12 mouse cellular contexts compared by ENCODE assay signal in genomic region chr2:32085231-32085630, GRCm38 (mm10). TPM values are rescaled to one million over a fixed set of nuclear protein-coding genes. Genes with fewer than 3 reads are reported as not detected.
DNase-seq lines count a peak whose midpoint lies in the region; ATAC-seq and TF ChIP-seq lines count a peak whose summit lies in the region.
"Had no signal": no experiment of that assay in that cellular context is flagged by ENCODE, and none has a peak within 500 bp of the region (broad histone marks: within the 10 kb centered on the region; RNA-seq: fewer than 3 reads in every experiment).

No protein-coding gene starts in this region.

- DNase-seq in heart, postnatal 14 days = no peak
- DNase-seq in thymus, adult 2 months = peak; percentile 14
- DNase-seq in thymus, postnatal 0 days (ENCODE audit: low spot score) = no peak
- peak; percentile 37 to 66 for DNase-seq in spleen, postnatal 36 days (ENCODE audit: low spot score in 2 of 2)
- DNase-seq in cerebellum, adult 11-12 months = no peak

- no peak for ATAC-seq in heart, embryonic 13.5 days (ENCODE audit: extremely low read depth, insufficient number of reproducible peaks, low FRiP score, low TSS enrichment)
- ATAC-seq in liver, embryonic 12.5 days = peak; percentile 84
- no peak for ATAC-seq in forebrain, embryonic 16.5 days

- H3K4me1 ChIP-seq in heart, embryonic 13.5 days = peaks cover 49% of the 10 kb centered on the region
- H3K4me1 ChIP-seq in thymus, adult 2 months (replicated peaks; ENCODE audit: control insufficient read depth, insufficient read depth, low read length) = peaks cover 11% of the 10 kb centered on the region
- H3K4me1 ChIP-seq in liver, embryonic 12.5 days = peaks cover 65% of the 10 kb centered on the region
- peaks cover 22% of the 10 kb centered on the region for H3K4me1 ChIP-seq in forebrain, embryonic 16.5 days (replicated peaks; ENCODE audit: control insufficient read depth, insufficient read depth, low read length)

- intact Hi-C loops in heart, postnatal 14 days (cut with DNase I) = no loop called here

- H3K4me2 ChIP-seq in heart, embryonic 13.5 days = peak overlapping the region; percentile 100
- H3K4me2 ChIP-seq in liver, embryonic 12.5 days = peak overlapping the region; percentile 100
- H3K4me2 ChIP-seq in forebrain, embryonic 16.5 days (ENCODE audit: low read length) = no peak overlapping the region

- TF ChIP-seq CTCF in thymus, adult 2 months (IDR thresholded peaks at IDR 0.05; ENCODE audit: borderline replicate concordance, control insufficient read depth, extremely low read depth, insufficient read depth, low read length, poor library complexity) = no peak

- no peak for TF ChIP-seq POLR2A in thymus, adult 2 months (IDR thresholded peaks at IDR 0.05; ENCODE audit: control insufficient read depth, extremely low read depth, insufficient read depth, low read length, poor library complexity)

- no peaks in the 10 kb centered on the region for H3K9me3 ChIP-seq in heart, embryonic 13.5 days
- H3K9me3 ChIP-seq in liver, embryonic 12.5 days (replicated peaks) = no peaks in the 10 kb centered on the region
- no peaks in the 10 kb centered on the region for H3K9me3 ChIP-seq in forebrain, embryonic 16.5 days (ENCODE audit: control insufficient read depth, low read length)
- H3K9me3 ChIP-seq: forebrain, embryonic 15.5 days; intestine, embryonic 15.5 days; midbrain, embryonic 13.5 days had no signal

- H3K27me3 ChIP-seq in heart, embryonic 13.5 days (replicated peaks) = peaks cover 26% of the 10 kb centered on the region
- no peaks in the 10 kb centered on the region for H3K27me3 ChIP-seq in thymus, adult 2 months (ENCODE audit: control insufficient read depth, insufficient read depth, low read length)
- H3K27me3 ChIP-seq in liver, embryonic 12.5 days (replicated peaks) = peaks cover 32% of the 10 kb centered on the region
- peaks cover 61% of the 10 kb centered on the region for H3K27me3 ChIP-seq in forebrain, embryonic 16.5 days (replicated peaks; ENCODE audit: control insufficient read depth, insufficient read depth, low read length)

- no peaks in the 10 kb centered on the region for H3K36me3 ChIP-seq in heart, embryonic 13.5 days
- peaks cover 8% of the 10 kb centered on the region for H3K36me3 ChIP-seq in thymus, adult 2 months (ENCODE audit: control insufficient read depth, insufficient read depth, low read length)
- H3K36me3 ChIP-seq in liver, embryonic 12.5 days = peaks cover 9% of the 10 kb centered on the region
- H3K36me3 ChIP-seq in forebrain, embryonic 16.5 days (ENCODE audit: control insufficient read depth, insufficient read depth) = no peaks in the 10 kb centered on the region
- H3K36me3 ChIP-seq: forebrain, embryonic 15.5 days; G1E; intestine, embryonic 15.5 days; midbrain, embryonic 13.5 days had no signal

- peak overlapping the region; percentile 97; the same call in 1 of the 2 replicates for H3K9ac ChIP-seq in heart, embryonic 13.5 days
- H3K9ac ChIP-seq in liver, embryonic 12.5 days = peak overlapping the region; percentile 91
- no peak overlapping the region for H3K9ac ChIP-seq in forebrain, embryonic 16.5 days (replicated peaks; ENCODE audit: low read depth, low read length)

- 66% methylated on average over 2 of the region's 2 CpGs for WGBS in heart, embryonic 13.5 days
- WGBS in thymus, adult 2 months = 88% methylated on average over 2 of the region's 2 CpGs
- 28% methylated on average over 2 of the region's 2 CpGs for WGBS in liver, embryonic 12.5 days (ENCODE audit: insufficient replicate concordance)
- WGBS in forebrain, embryonic 16.5 days = 67% methylated on average over 2 of the region's 2 CpGs

- H3K4me3 ChIP-seq in heart, embryonic 13.5 days = no peak overlapping the region
- H3K4me3 ChIP-seq in thymus, adult 2 months (ENCODE audit: control insufficient read depth, insufficient read depth, low read length) = no peak overlapping the region
- peak overlapping the region; percentile 86 for H3K4me3 ChIP-seq in liver, embryonic 12.5 days
- H3K4me3 ChIP-seq in forebrain, embryonic 16.5 days (replicated peaks; ENCODE audit: low read length) = no peak overlapping the region

- H3K27ac ChIP-seq in heart, embryonic 13.5 days (replicated peaks) = peak overlapping the region; percentile 93; the same call in 1 of the 2 replicates
- no peak overlapping the region for H3K27ac ChIP-seq in thymus, adult 2 months (ENCODE audit: control insufficient read depth, insufficient read depth, low read length)
- H3K27ac ChIP-seq in liver, embryonic 12.5 days = peak overlapping the region; percentile 98
- H3K27ac ChIP-seq in forebrain, embryonic 16.5 days (ENCODE audit: low read length) = no peak overlapping the region
- H3K27ac ChIP-seq: forebrain, embryonic 15.5 days; intestine, embryonic 15.5 days; midbrain, embryonic 13.5 days had no signal

RNA-seq across cellular contexts. Expression of gene Fam78a, which starts 0.6 kb away (rescaled TPM):
- 29.3 and 32.8 TPM in 2 replicates for polyA plus RNA-seq in heart, embryonic 13.5 days (2015; fragmentation: Nextera tagmentation; extraction: Ambion mirVana)
- 10 to 100 TPM; 22.8 to 23.9 TPM for total RNA-seq in heart, postnatal 14 days (2021)
- 189 and 210 TPM in 2 replicates for polyA plus RNA-seq in thymus, adult 2 months (2012; rRNA removed)
- 57.5 and 68.6 TPM in 2 replicates for polyA plus RNA-seq in thymus, postnatal 0 days (2015; fragmentation: Nextera tagmentation; extraction: Ambion mirVana)
- 22.4 and 22.6 TPM in 2 replicates for polyA plus RNA-seq in liver, embryonic 12.5 days (2016; fragmentation: Nextera tagmentation; extraction: Ambion mirVana)
- polyA plus RNA-seq in forebrain, embryonic 16.5 days (2015; fragmentation: Nextera tagmentation; extraction: Ambion mirVana) = 0.20 and 0.48 TPM in 2 replicates

RNA-seq across cellular contexts. Expression of gene Plpp7, which starts 10.1 kb away (rescaled TPM):
- polyA plus RNA-seq in heart, embryonic 13.5 days (2015; fragmentation: Nextera tagmentation; extraction: Ambion mirVana) = 13.9 and 14.2 TPM in 2 replicates
- total RNA-seq in heart, postnatal 14 days (2021) = 10 to 100 TPM; 26.1 to 30.9 TPM
- 2.9 and 7.7 TPM in 2 replicates for polyA plus RNA-seq in thymus, adult 2 months (2012; rRNA removed)
- polyA plus RNA-seq in thymus, postnatal 0 days (2015; fragmentation: Nextera tagmentation; extraction: Ambion mirVana) = 0.91 and 1.0 TPM in 2 replicates
- polyA plus RNA-seq in liver, embryonic 12.5 days (2016; fragmentation: Nextera tagmentation; extraction: Ambion mirVana) = 3.0 and 3.4 TPM in 2 replicates
- polyA plus RNA-seq in forebrain, embryonic 16.5 days (2015; fragmentation: Nextera tagmentation; extraction: Ambion mirVana) = 19.6 and 20.6 TPM in 2 replicates

Comparison
In these comparisons a context has a peak if more than half of its experiments do, and no peak if none do; other contexts are left out.
1. DNase-seq: peak in thymus, adult 2 months (single experiment) and spleen, postnatal 36 days (2 of 2); none in heart, postnatal 14 days (0 of 2), thymus, postnatal 0 days (single experiment) and cerebellum, adult 11-12 months (single experiment).
2. H3K27ac ChIP-seq: peak in heart, embryonic 13.5 days (single experiment) and liver, embryonic 12.5 days (single experiment); none in thymus, adult 2 months (single experiment) and forebrain, embryonic 16.5 days (single experiment).
3. RNA of gene Fam78a, which starts 0.6 kb away (polyA plus RNA-seq): 189 to 210 TPM in thymus, adult 2 months, 57.5 to 68.6 TPM in thymus, postnatal 0 days, 29.3 to 32.8 TPM in heart, embryonic 13.5 days and 22.4 to 22.6 TPM in liver, embryonic 12.5 days; 0.20 to 0.48 TPM in forebrain, embryonic 16.5 days; every median in the first group is over 10 times any median in the second.